Mouse (Mus musculus) embryonic facial prominence, embryonic 10.5 days (tissue): ENCODE measurements around the gene Ncam1. TPM values are rescaled to one million over a fixed set of nuclear protein-coding genes. Genes with fewer than 3 reads are reported as not detected.

ENCODE experiments used
- DNase-seq: peaks from one replicate; pipeline ENCODE4 v3.0.0-alpha.2; 2017; ENCODE audit warnings: low spot score
- H3K27ac ChIP-seq: fragments of 300-500 bp; sonication (generic); replicated peaks from 2 replicates; pipeline ENCODE4 v1.5.1; 2016; ENCODE audit warnings: mild to moderate bottlenecking
- H3K27me3 ChIP-seq: fragments of 300-500 bp; sonication (generic); replicated peaks from 2 replicates; pipeline ENCODE4 v1.6.1; 2016; ENCODE audit warnings: low read depth, mild to moderate bottlenecking; ENCODE audit not compliant: poor library complexity, severe bottlenecking
- H3K36me3 ChIP-seq: fragments of 300-500 bp; sonication (generic); replicated peaks from 2 replicates; pipeline ENCODE4 v1.6.1; 2016; ENCODE audit warnings: mild to moderate bottlenecking, moderate library complexity
- H3K4me1 ChIP-seq: fragments of 300-500 bp; sonication (generic); 2 replicates; pipeline ENCODE4 v1.6.1; 2016
- H3K4me3 ChIP-seq: fragments of 300-500 bp; sonication (generic); 2 replicates; pipeline ENCODE4 v1.5.1; 2016; ENCODE audit warnings: mild to moderate bottlenecking, moderate library complexity
- H3K9me3 ChIP-seq: fragments of 300-500 bp; sonication (generic); 2 replicates; pipeline ENCODE4 v1.6.1; 2016; ENCODE audit warnings: mild to moderate bottlenecking
- WGBS: fragments of 180-500 bp; shearing (Covaris S2); methylation state at CpG from one replicate; pipeline ENCODE4 v1.1.7; 2016; 5-methylcytosine and 5-hydroxymethylcytosine counted together
- polyA plus RNA-seq: library from polyadenylated mRNA; unstranded; fragments of >200 nt; fragmentation: Nextera tagmentation; extraction: Ambion mirVana; gene quantifications from 2 replicates; pipeline ENCODE4 v1.2.1, GENCODE M21; 2016

Ncam1 gene
- polyA plus RNA-seq, 1 experiment from 2014 or later: 39.1 TPM

GRCm38 (mm10) chr9:49558941-49559340 lies 239.8 kb downstream of the Ncam1 start:
- DNase-seq: no peak
- H3K9me3 ChIP-seq: no peaks in the 10 kb centered on the region
- no peaks in the 10 kb centered on the region for H3K27me3 ChIP-seq
- H3K4me1 ChIP-seq: no peaks in the 10 kb centered on the region
- H3K4me3 ChIP-seq: no peak overlapping the region
- peaks cover 3% of the 10 kb centered on the region; the same call in 1 of the 2 replicates for H3K36me3 ChIP-seq
- no peak overlapping the region for H3K27ac ChIP-seq
- 93% methylated on average over 2 of the region's 2 CpGs for WGBS

DNA sequence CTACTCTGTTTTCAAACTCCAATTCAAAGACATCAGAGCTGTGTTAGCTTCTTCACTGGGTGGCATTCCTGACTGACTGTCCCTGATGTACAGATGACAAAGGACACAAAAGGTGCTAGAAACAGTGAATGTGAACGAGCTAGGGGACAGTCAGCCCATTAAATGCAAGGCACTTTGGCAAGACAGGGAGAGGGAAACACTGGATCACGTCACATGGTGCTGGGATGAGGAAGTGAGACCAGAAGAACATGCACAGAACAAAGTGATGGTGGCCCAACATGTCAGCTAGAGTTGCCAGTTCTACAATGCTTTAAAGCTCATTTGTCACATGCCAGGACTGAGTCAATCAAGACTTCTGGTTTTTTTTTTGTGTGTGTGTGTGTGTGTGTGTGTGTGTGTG lies 247.4 kb downstream of the Ncam1 start:
- Histone ChIP-seq H3K36me3 (no peaks in the 10 kb centered on the region), H3K4me1 (no peaks in the 10 kb centered on the region), H3K9me3 (no peaks in the 10 kb centered on the region), H3K27ac (no peak overlapping the region), H3K4me3 (no peak overlapping the region), H3K27me3 (no peaks in the 10 kb centered on the region)
- WGBS: 78% methylated on average over 2 of the region's 2 CpGs
- no peak for DNase-seq

GRCm38 (mm10) chr9:49542593-49542992 lies 256.1 kb downstream of the Ncam1 start:
- H3K9me3 ChIP-seq: no peaks in the 10 kb centered on the region
- peaks cover 17% of the 10 kb centered on the region for H3K4me1 ChIP-seq
- no peaks in the 10 kb centered on the region for H3K27me3 ChIP-seq
- no peak overlapping the region for H3K27ac ChIP-seq
- no peak overlapping the region for H3K4me3 ChIP-seq
- no peak for DNase-seq
- peaks cover 29% of the 10 kb centered on the region for H3K36me3 ChIP-seq
- WGBS: 87% methylated on average over 4 of the region's 4 CpGs

- H3K9me3 ChIP-seq: no peaks in the 10 kb centered on the region
- 70% methylated on average over 6 of the region's 6 CpGs for WGBS
- H3K4me1 ChIP-seq: peaks cover 51% of the 10 kb centered on the region
- no peaks in the 10 kb centered on the region for H3K27me3 ChIP-seq
- 0 out of 2 replicates have a peak overlapping the region, but pooled peaks have one; percentile 19 for H3K27ac ChIP-seq
- H3K4me3 ChIP-seq: no peak overlapping the region
- peaks cover 4% of the 10 kb centered on the region; the same call in 1 of the 2 replicates for H3K36me3 ChIP-seq
- no peak for DNase-seq
These were observed 260.9 kb downstream of the Ncam1 start for GRCm38 (mm10) chr9:49537814-49538213.

DNA sequence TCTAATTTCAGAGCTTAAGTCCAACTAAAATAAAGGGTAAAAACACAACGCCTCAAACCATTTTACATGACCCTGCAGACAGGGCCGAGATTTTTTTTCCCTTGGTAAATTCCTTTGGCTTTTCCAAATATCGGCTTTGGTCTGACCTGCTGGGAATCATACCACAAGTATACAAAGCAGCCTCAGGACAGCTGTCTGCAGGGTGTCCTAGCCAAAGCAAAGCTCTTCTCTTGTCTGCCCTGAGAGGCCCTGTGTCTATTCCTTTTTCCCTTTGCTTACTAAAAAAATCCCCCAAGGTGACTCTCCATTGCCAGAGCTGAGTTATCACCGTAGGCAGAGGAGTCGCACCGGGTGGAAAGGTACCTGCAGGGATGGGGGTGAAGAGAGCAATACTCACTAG lies 262.1 kb downstream of the Ncam1 start:
- no peaks in the 10 kb centered on the region for H3K27me3 ChIP-seq
- 69% methylated on average over 6 of the region's 6 CpGs for WGBS

DNA sequence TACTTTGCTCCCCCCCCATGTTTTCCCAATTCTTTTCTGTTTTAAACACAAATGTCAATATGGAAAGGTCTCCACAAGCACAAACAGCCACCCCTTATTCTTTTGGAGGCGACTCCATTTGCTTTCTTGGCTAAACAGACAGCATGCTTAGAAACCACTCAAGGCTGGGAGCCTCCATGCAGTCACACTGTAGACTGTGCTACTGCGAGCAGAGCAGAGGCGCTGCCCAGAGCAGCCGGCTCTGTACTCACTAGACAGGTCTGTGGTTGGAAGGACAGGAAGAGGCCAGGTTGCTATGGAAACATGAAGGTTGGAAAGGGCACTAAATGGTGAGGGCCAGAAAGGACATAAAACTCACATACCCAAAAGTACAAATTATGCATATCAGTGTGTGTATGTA lies 263.8 kb downstream of the Ncam1 start:
- no peaks in the 10 kb centered on the region for H3K27me3 ChIP-seq
- H3K9me3 ChIP-seq: no peaks in the 10 kb centered on the region
- H3K4me3 ChIP-seq: no peak overlapping the region
- 37% methylated on average over 4 of the region's 4 CpGs for WGBS
- H3K27ac ChIP-seq: peak overlapping the region; percentile 70; the same call in 1 of the 2 replicates
- H3K4me1 ChIP-seq: peaks cover 56% of the 10 kb centered on the region
- DNase-seq: peak; percentile 30
- no peaks in the 10 kb centered on the region for H3K36me3 ChIP-seq

More for the DNA sequence above, 262.1 kb downstream of the Ncam1 start:
- Histone ChIP-seq H3K36me3 (no peaks in the 10 kb centered on the region; the same call in 1 of the 2 replicates), H3K4me1 (peaks cover 51% of the 10 kb centered on the region), H3K9me3 (no peaks in the 10 kb centered on the region), H3K27ac (no peak overlapping the region), H3K4me3 (no peak overlapping the region)
- no peak for DNase-seq

- peaks cover 57% of the 10 kb centered on the region for H3K4me1 ChIP-seq
- no peak for DNase-seq
- H3K4me3 ChIP-seq: no peak overlapping the region
- no peaks in the 10 kb centered on the region for H3K9me3 ChIP-seq
- peak overlapping the region; percentile 70 for H3K27ac ChIP-seq
- H3K36me3 ChIP-seq: no peaks in the 10 kb centered on the region
- WGBS: 27% methylated on average over 8 of the region's 8 CpGs
- no peaks in the 10 kb centered on the region for H3K27me3 ChIP-seq
These were observed 264.7 kb downstream of the Ncam1 start for GRCm38 (mm10) chr9:49533912-49534491.

DNA sequence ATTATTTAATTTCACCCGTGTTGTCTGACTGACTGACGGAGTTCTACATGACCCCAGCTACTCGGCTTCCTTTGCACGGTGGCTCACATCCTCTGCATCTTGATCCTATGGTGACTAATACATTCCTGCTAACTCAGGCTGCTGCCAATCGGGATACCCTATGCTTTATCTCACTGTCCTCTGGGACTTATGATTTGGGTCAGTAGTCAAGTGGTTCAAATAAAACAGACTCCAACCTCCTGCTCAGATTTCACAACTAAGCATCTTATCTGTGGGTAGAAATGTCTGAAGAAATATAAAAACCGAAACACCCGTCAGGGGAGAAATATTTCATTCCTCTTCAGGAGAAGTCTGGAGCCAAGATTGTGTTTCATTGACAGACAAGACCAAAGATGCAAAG lies 265.3 kb downstream of the Ncam1 start:
- no peak for DNase-seq
- Histone ChIP-seq H3K4me3 (no peak overlapping the region), H3K27ac (no peak overlapping the region), H3K4me1 (peaks cover 57% of the 10 kb centered on the region), H3K36me3 (no peaks in the 10 kb centered on the region), H3K9me3 (no peaks in the 10 kb centered on the region), H3K27me3 (no peaks in the 10 kb centered on the region)
- 75% methylated on average over 7 of the region's 7 CpGs for WGBS

GRCm38 (mm10) chr9:49531833-49532232 lies 266.9 kb downstream of the Ncam1 start:
- no peak for DNase-seq
- Histone ChIP-seq H3K4me3 (no peak overlapping the region), H3K36me3 (no peaks in the 10 kb centered on the region), H3K9me3 (no peaks in the 10 kb centered on the region), H3K27me3 (no peaks in the 10 kb centered on the region), H3K27ac (no peak overlapping the region), H3K4me1 (peaks cover 52% of the 10 kb centered on the region)
- WGBS: 93% methylated on average over 6 of the region's 6 CpGs

GRCm38 (mm10) chr9:49531257-49531656 lies 267.5 kb downstream of the Ncam1 start:
- 70% methylated on average over 7 of the region's 7 CpGs for WGBS
- no peaks in the 10 kb centered on the region for H3K36me3 ChIP-seq
- H3K4me1 ChIP-seq: peaks cover 50% of the 10 kb centered on the region
- no peak overlapping the region for H3K27ac ChIP-seq
- H3K4me3 ChIP-seq: no peak overlapping the region
- H3K9me3 ChIP-seq: no peaks in the 10 kb centered on the region
- no peaks in the 10 kb centered on the region for H3K27me3 ChIP-seq
- DNase-seq: no peak

GRCm38 (mm10) chr9:49530739-49531138 lies 268.0 kb downstream of the Ncam1 start:
- H3K27me3 ChIP-seq: no peaks in the 10 kb centered on the region
- no peak overlapping the region for H3K27ac ChIP-seq
- H3K4me1 ChIP-seq: peaks cover 45% of the 10 kb centered on the region
- no peak overlapping the region for H3K4me3 ChIP-seq
- H3K36me3 ChIP-seq: no peaks in the 10 kb centered on the region
- no peaks in the 10 kb centered on the region for H3K9me3 ChIP-seq
- 59% methylated on average over 4 of the region's 4 CpGs for WGBS
- DNase-seq: no peak

DNA sequence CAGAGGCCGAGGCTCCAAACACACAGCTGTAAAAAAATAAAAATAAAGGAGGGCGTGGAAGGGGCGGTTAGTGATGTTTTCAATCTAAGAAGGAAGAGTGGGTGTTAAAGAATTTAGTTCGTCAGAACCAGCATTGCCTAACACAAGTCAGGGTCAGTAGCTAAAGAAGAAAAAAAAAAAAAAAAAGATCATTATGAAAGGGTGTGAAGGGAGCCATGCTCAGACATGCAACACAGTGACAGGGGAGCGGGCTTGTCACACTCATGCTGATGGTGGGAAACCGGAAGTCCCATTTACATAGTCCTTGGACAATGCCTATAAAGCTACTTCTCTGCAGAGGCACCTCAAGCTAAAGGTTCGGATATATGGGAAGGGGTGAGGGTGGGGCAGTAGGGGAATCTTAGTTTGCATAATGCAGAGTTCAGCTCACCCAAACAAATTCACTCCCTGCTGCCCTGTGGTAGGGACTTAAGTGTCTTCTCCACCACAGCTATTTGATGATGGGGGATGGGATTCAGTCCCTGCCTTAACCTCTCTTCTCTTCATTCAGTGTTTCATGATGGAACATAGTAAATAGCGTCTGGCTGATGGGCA lies 269.3 kb downstream of the Ncam1 start:
- Histone ChIP-seq H3K4me3 (no peak overlapping the region), H3K27me3 (no peaks in the 10 kb centered on the region), H3K9me3 (no peaks in the 10 kb centered on the region), H3K36me3 (no peaks in the 10 kb centered on the region), H3K4me1 (peaks cover 42% of the 10 kb centered on the region), H3K27ac (no peak overlapping the region)
- 77% methylated on average over 8 of the region's 8 CpGs for WGBS
- no peak for DNase-seq

- no peaks in the 10 kb centered on the region for H3K27me3 ChIP-seq
- WGBS: 63% methylated on average over 10 of the region's 10 CpGs
- peaks cover 39% of the 10 kb centered on the region for H3K4me1 ChIP-seq
- peak; percentile 45 for DNase-seq
- no peaks in the 10 kb centered on the region for H3K9me3 ChIP-seq
- no peak overlapping the region for H3K27ac ChIP-seq
- no peaks in the 10 kb centered on the region for H3K36me3 ChIP-seq
- H3K4me3 ChIP-seq: no peak overlapping the region
These were observed 269.8 kb downstream of the Ncam1 start for GRCm38 (mm10) chr9:49528943-49529342.
